21 mouse cellular contexts compared by ENCODE assay signal in the genomic region with DNA sequence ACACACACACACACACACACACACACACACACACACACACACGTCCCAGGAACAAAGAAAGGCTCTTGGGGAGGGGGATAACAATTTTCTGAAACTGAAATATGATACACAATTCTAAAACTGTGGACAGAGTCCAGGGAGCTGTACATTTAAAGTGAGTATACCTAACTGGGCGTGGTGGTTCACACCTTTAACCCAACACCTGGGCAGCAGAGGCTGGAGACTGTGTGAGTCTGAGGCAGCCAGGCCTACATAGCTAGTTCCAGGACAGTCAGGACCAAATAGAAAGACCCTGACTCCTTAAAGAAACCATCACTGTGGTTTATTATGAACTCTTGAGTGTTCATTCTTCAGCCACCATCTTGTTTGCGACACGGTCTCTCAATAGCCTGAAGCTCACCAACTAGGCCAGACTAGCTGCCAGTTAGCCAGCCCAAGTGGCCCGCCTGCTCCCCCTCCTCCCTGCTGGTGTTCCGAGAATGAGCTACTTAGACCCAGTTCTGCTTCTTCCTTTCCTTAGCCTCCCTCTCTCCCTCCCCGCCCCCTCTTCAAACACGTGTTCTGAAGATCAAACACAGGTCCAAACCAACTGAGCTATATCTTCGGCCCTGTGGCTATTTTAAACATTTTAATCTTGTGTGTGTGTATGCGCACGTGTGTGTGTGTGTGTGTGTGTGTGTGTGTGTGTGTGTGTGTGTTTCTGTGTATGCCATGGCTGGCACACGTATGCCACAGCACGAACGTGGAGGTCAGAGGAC.
"Had no signal": no experiment of that assay in that cellular context is flagged by ENCODE, and none has a peak within 500 bp of the region (broad histone marks: within the 10 kb centered on the region; RNA-seq: fewer than 3 reads in every experiment).

No protein-coding gene starts in this region.

- H3K27me3 ChIP-seq: liver, embryonic 12.5 days; lung, embryonic 15.5 days; stomach, embryonic 15.5 days had no signal

- H3K27ac ChIP-seq: liver, embryonic 12.5 days; liver, embryonic 14.5 days; lung, embryonic 15.5 days; midbrain, embryonic 10.5 days; midbrain, embryonic 13.5 days; neural tube, embryonic 13.5 days; neural tube, embryonic 15.5 days; stomach, embryonic 15.5 days had no signal

- H3K36me3 ChIP-seq: lung, embryonic 15.5 days; midbrain, embryonic 10.5 days; neural tube, embryonic 15.5 days; stomach, embryonic 15.5 days had no signal

- H3K4me2 ChIP-seq: liver, embryonic 12.5 days; lung, embryonic 15.5 days; midbrain, embryonic 13.5 days; neural tube, embryonic 13.5 days; neural tube, embryonic 15.5 days; stomach, embryonic 15.5 days had no signal

- H3K4me3 ChIP-seq: liver, embryonic 12.5 days; lung, embryonic 15.5 days; midbrain, embryonic 10.5 days; midbrain, embryonic 13.5 days; myocyte; neural tube, embryonic 13.5 days; neural tube, embryonic 15.5 days; stomach, embryonic 15.5 days had no signal

- ATAC-seq: liver, embryonic 12.5 days; midbrain, embryonic 13.5 days; midbrain, embryonic 16.5 days had no signal

- DNase-seq: lung, adult 2 months; lung, postnatal 10 days; lung, postnatal 4 days; retina, postnatal 1 day; right cerebral cortex, adult 18-20 months; right cerebral cortex, postnatal 25 days; right cerebral cortex, postnatal 4 days; spleen, adult 18-20 months; thymus, adult 18-20 months; thymus, postnatal 14 days; thymus, postnatal 36 days had no signal

- H3K9ac ChIP-seq: liver, embryonic 12.5 days; liver, embryonic 14.5 days; lung, embryonic 15.5 days; midbrain, embryonic 13.5 days; neural tube, embryonic 13.5 days; neural tube, embryonic 15.5 days; stomach, embryonic 15.5 days had no signal

- H3K9me3 ChIP-seq: liver, embryonic 12.5 days; lung, embryonic 15.5 days; midbrain, embryonic 10.5 days; midbrain, embryonic 13.5 days; neural tube, embryonic 13.5 days; neural tube, embryonic 15.5 days; stomach, embryonic 15.5 days had no signal
